ENCODE assay signal across 8 mouse cellular contexts in genomic region chr3:158561987-158562360, GRCm38 (mm10). TPM values are rescaled to one million over a fixed set of nuclear protein-coding genes. Genes with fewer than 3 reads are reported as not detected.
DNase-seq lines count a peak whose midpoint lies in the region; ATAC-seq lines count a peak whose summit lies in the region.

Gene Lrrc7, minus strand, starts transcription at chr3:158562221.

- no peaks in the 10 kb centered on the region for H3K36me3 ChIP-seq in stomach, embryonic 16.5 days (ENCODE audit: control insufficient read depth, insufficient read depth, low read length)

- H3K9ac ChIP-seq in stomach, embryonic 16.5 days (ENCODE audit: low read length): peak within 1 kb of the TSS; percentile 71

- peak; percentile 73 to 85 for DNase-seq in left cerebral cortex, adult 18-20 months (ENCODE audit: low spot score in 2 of 2)
- no peak for DNase-seq in left cerebral cortex, adult 11 months (ENCODE audit: low spot score)
- DNase-seq in cerebellum, adult 8-10 months: peak; percentile 12
- DNase-seq in frontal cortex, postnatal 10 days (ENCODE audit: low spot score in 2 of 2): peak; percentile 70 to 77
- peak; percentile 65 to 77 for DNase-seq in layer of hippocampus, adult 8-10 months (ENCODE audit: low spot score in 2 of 2)
- DNase-seq in mesoderm, embryonic 11.5 days (ENCODE audit: low read depth, low spot score): peak; percentile 75
- no peak for DNase-seq in adipocyte (ENCODE audit: low spot score)

- H3K9me3 ChIP-seq in stomach, embryonic 16.5 days (replicated peaks; ENCODE audit: control insufficient read depth, low read length): no peaks in the 10 kb centered on the region

- H3K27me3 ChIP-seq in stomach, embryonic 16.5 days (ENCODE audit: control insufficient read depth, insufficient read depth, low read length): peaks cover 23% of the 10 kb centered on the region

- peak within 1 kb of the TSS; percentile 18; the same call in 1 of the 2 replicates for H3K27ac ChIP-seq in stomach, embryonic 16.5 days (ENCODE audit: low read length)

- H3K4me2 ChIP-seq in stomach, embryonic 16.5 days (ENCODE audit: low read depth, low read length): peak within 1 kb of the TSS; percentile 96

- peaks cover 5% of the 10 kb centered on the region; the same call in 1 of the 2 replicates for H3K4me1 ChIP-seq in stomach, embryonic 16.5 days (ENCODE audit: control insufficient read depth, insufficient read depth, low read length)

- under 1% methylated on average over 28 of the region's 28 CpGs for WGBS in stomach, embryonic 16.5 days

- peak within 1 kb of the TSS; percentile 66 for H3K4me3 ChIP-seq in stomach, embryonic 16.5 days (replicated peaks; ENCODE audit: low read length)

- ATAC-seq in stomach, embryonic 16.5 days (ENCODE audit: insufficient read depth, low FRiP score): peak; percentile 83

RNA-seq across cellular contexts. Expression of gene Lrrc7, which starts in this region (rescaled TPM):
- 10 to 100 TPM; 99.9 TPM for total RNA-seq in left cerebral cortex, adult 18-20 months (2021)
- 100 to 1,000 TPM in 3 of 4 experiments, 10 to 100 TPM in 1; 96.6 to 121 (median 109) TPM for total RNA-seq in layer of hippocampus, adult 8-10 months (2022)
- 0.84 and 1.2 TPM in 2 replicates for polyA plus RNA-seq in stomach, embryonic 16.5 days (2015; fragmentation: Nextera tagmentation; extraction: Ambion mirVana)

Comparison
In these comparisons a context has a peak if more than half of its experiments do, and no peak if none do; other contexts are left out.
1. DNase-seq: peak in left cerebral cortex, adult 18-20 months (2 of 2), cerebellum, adult 8-10 months (single experiment), frontal cortex, postnatal 10 days (2 of 2), layer of hippocampus, adult 8-10 months (2 of 2) and mesoderm, embryonic 11.5 days (single experiment); none in left cerebral cortex, adult 11 months (single experiment) and adipocyte (single experiment).